In the genomic region with DNA sequence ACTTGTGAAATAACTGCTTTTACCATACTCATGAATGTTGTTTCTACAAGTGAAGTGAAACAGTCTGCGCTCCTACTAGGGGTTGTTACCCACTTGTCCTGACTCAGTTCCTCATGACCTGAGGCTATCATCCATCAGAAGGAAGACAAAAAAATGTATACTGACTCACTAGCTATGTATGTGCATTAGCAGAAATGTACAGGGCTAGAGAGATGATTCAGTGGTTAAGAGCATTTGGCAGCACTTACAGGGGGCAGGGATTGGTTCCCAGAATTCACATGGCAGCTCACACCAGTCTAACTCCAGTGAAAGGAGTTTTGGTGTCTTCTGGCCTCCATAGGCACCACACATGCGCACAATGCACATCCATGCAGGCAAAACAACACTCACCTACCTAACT, we compare ENCODE assay signal across 16 mouse cellular contexts.
"Had no signal": no experiment of that assay in that cellular context is flagged by ENCODE, and none has a peak within 500 bp of the region (broad histone marks: within the 10 kb centered on the region; RNA-seq: fewer than 3 reads in every experiment).

No protein-coding gene starts in this region.

- ATAC-seq: lung, postnatal 0 days; midbrain, embryonic 13.5 days; midbrain, embryonic 15.5 days had no signal

- H3K4me3 ChIP-seq: lung, embryonic 15.5 days; megakaryocyte, embryonic 14.5 days; midbrain, embryonic 13.5 days; midbrain, embryonic 15.5 days; neural tube, embryonic 12.5 days had no signal

- DNase-seq: lung, adult 2 months; lung, postnatal 14 days; lung, postnatal 36 days; right cerebral cortex, postnatal 25 days; right cerebral cortex, postnatal 4 days; spleen, adult 18-20 months; thymus, adult 18-20 months; thymus, postnatal 14 days; thymus, postnatal 36 days had no signal

- H3K27ac ChIP-seq: lung, embryonic 15.5 days; macrophage; midbrain, embryonic 13.5 days; midbrain, embryonic 15.5 days; neural tube, embryonic 12.5 days had no signal

- H3K4me1 ChIP-seq: lung, embryonic 15.5 days; megakaryocyte, embryonic 14.5 days; midbrain, embryonic 13.5 days; midbrain, embryonic 15.5 days; neural tube, embryonic 12.5 days had no signal
